Mouse (Mus musculus) forebrain, embryonic 11.5 days (tissue): ENCODE results near the gene Shisa5. TPM values are rescaled to one million over a fixed set of nuclear protein-coding genes. Genes with fewer than 3 reads are reported as not detected.

Experiments
- ATAC-seq: fragments of 200-750 bp; cut with Nextera tagmentation; replicated peaks from 2 replicates; pipeline ENCODE4 v1.8.0; 2017; ENCODE audit warnings: moderate TSS enrichment; ENCODE audit not compliant: low FRiP score
- DNase-seq: peaks from one replicate; pipeline ENCODE4 v3.0.0-alpha.2; 2017; ENCODE audit warnings: low spot score
- H3K27ac ChIP-seq: fragments of 300-500 bp; sonication (generic); 2 replicates; pipeline ENCODE4 v1.5.1; 2014; ENCODE audit warnings: low read depth, low read length
- H3K27me3 ChIP-seq: fragments of 300-500 bp; sonication (generic); 2 replicates; pipeline ENCODE4 v1.6.1; 2014; ENCODE audit warnings: mild to moderate bottlenecking, low read length, mixed read lengths; ENCODE audit not compliant: control insufficient read depth, insufficient read depth
- H3K36me3 ChIP-seq: fragments of 300-500 bp; sonication (generic); 2 replicates; pipeline ENCODE4 v1.6.1; 2014; ENCODE audit warnings: mild to moderate bottlenecking, low read length, moderate library complexity, mixed read lengths; ENCODE audit not compliant: control insufficient read depth, insufficient read depth
- H3K4me1 ChIP-seq: fragments of 300-500 bp; sonication (generic); replicated peaks from 2 replicates; pipeline ENCODE4 v1.6.1; 2014; ENCODE audit warnings: low read length, mixed read lengths; ENCODE audit not compliant: control insufficient read depth, insufficient read depth
- H3K4me2 ChIP-seq: fragments of 300-500 bp; sonication (generic); 2 replicates; pipeline ENCODE4 v1.6.1; 2014; ENCODE audit warnings: low read depth, mild to moderate bottlenecking, low read length, moderate library complexity, mixed read lengths; ENCODE audit not compliant: severe bottlenecking
- H3K4me3 ChIP-seq: fragments of 300-500 bp; sonication (generic); 2 replicates; pipeline ENCODE4 v1.5.1; 2014; ENCODE audit warnings: low read depth, low read length
- H3K9ac ChIP-seq: fragments of 300-500 bp; sonication (generic); 2 replicates; pipeline ENCODE4 v1.6.1; 2014; ENCODE audit warnings: low read length
- H3K9me3 ChIP-seq: fragments of 300-500 bp; sonication (generic); 2 replicates; pipeline ENCODE4 v1.6.1; 2016; ENCODE audit warnings: low read length, mixed read lengths; ENCODE audit not compliant: control insufficient read depth
- WGBS: fragments of 180-500 bp; shearing (Covaris S2); extraction: QIAGEN DNeasy Blood & Tissue Kit; methylation state at CpG from one replicate; pipeline ENCODE4 v1.1.7; 2014; 5-methylcytosine and 5-hydroxymethylcytosine counted together
- polyA plus RNA-seq: library from polyadenylated mRNA; unstranded; fragments of >200 nt; fragmentation: Nextera tagmentation; extraction: Ambion mirVana; gene quantifications from 2 replicates; pipeline ENCODE4 v1.2.1, GENCODE M21; 2014

Shisa5 gene
- polyA plus RNA-seq, 1 experiment from 2014 or later = 30.4 TPM

DNA sequence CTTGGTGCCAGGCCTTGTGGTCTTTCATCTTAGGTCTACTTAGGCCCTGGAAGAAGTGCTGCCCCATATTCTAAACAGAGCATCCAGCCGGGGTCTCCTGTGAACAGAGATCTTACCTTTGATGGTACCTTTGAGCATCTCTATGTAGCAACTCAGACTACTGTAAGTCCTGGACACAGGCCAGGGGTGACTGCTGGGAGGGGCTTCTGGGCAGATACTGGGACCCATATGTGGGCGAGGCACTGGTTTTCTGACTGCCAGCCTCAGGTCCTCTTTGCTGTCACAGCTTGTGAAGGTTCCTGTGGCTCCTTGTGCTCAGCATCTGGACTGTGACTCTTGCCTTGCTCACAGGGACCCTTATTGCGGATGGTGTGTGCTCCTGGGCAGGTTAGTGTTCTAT is 64.2 kb downstream of the Shisa5 start:
- DNase-seq (no peak), ATAC-seq (no peak)
- H3K27me3 ChIP-seq = no peaks in the 10 kb centered on the region
- no peaks in the 10 kb centered on the region for H3K9me3 ChIP-seq
- H3K4me3 ChIP-seq = no peak overlapping the region
- no peak overlapping the region for H3K4me2 ChIP-seq
- peaks cover 24% of the 10 kb centered on the region for H3K36me3 ChIP-seq
- no peak overlapping the region for H3K27ac ChIP-seq
- 97% methylated on average over 3 of the region's 3 CpGs for WGBS
- no peak overlapping the region for H3K9ac ChIP-seq
- peaks cover 14% of the 10 kb centered on the region; the same call in 1 of the 2 replicates for H3K4me1 ChIP-seq

DNA sequence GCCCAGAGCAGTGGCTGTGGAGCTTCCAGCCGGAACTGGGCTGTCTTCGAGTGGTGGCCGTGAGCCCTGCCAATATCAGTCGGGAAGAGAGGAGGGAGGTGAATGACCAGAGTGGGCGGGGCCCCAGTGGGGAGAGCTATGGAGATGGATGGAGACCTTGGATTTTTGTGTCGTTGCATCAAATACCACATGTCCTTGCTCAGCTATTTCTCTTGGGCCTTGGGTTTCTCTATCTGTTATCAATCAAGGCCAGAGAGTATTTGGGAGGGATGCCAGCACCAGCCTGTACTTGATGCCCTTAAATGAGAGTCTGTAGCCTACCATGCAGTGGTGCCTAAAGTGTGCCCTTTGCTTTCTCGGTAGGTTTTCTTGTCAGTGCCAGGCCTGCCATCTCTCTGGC is 64.9 kb downstream of the Shisa5 start:
- Histone ChIP-seq H3K4me2 (no peak overlapping the region), H3K27me3 (no peaks in the 10 kb centered on the region), H3K27ac (no peak overlapping the region), H3K36me3 (peaks cover 24% of the 10 kb centered on the region), H3K9me3 (no peaks in the 10 kb centered on the region), H3K9ac (no peak overlapping the region), H3K4me1 (peaks cover 10% of the 10 kb centered on the region; the same call in 1 of the 2 replicates), H3K4me3 (no peak overlapping the region)
- ATAC-seq = no peak
- 80% methylated on average over 7 of the region's 7 CpGs for WGBS
- no peak for DNase-seq

DNA sequence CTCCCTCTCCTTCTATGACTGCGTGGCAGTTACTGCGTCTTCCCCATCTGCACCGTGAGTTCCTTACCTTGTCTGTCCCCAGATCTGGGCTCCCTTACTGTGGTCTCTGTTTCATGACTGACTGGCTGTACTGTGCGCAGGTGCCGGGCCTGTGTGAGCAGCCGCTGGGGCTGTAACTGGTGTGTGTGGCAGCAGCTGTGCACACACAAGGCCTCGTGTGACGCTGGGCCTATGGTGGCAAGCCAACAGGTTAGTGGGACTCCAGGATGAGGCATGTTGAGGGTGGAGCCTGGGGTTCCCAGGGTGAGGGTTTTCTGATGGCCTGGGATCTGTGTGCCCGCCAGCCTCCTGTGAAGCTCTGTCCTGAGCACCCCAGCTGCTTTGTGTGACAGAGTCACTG is 65.7 kb downstream of the Shisa5 start:
- Histone ChIP-seq H3K4me2 (no peak overlapping the region), H3K27ac (no peak overlapping the region), H3K9ac (no peak overlapping the region), H3K36me3 (peaks cover 31% of the 10 kb centered on the region), H3K9me3 (no peaks in the 10 kb centered on the region), H3K4me3 (no peak overlapping the region), H3K27me3 (no peaks in the 10 kb centered on the region), H3K4me1 (peaks cover 2% of the 10 kb centered on the region; the same call in 1 of the 2 replicates)
- no peak for ATAC-seq
- DNase-seq = no peak
- WGBS = 89% methylated on average over 9 of the region's 9 CpGs

DNA sequence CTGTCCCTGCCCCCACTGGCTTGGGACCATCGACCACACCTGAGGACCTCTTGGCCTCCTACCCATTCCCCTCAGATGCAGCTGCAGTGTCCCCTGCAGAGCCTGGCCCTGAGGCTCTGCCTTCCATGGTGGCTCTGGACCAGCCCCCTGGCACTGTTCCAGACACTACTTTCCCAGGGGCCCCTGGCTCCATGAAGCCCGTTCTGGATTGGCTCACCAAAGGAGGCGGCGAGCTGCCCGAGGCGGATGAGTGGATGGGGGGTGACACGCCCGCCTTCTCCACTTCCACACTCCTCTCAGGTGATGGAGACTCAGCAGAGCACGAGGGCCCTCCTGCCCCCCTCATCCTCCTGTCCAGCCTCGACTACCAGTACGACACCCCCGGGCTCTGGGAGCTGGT is 66.6 kb downstream of the Shisa5 start:
- H3K4me3 ChIP-seq = no peak overlapping the region
- no peaks in the 10 kb centered on the region for H3K4me1 ChIP-seq
- H3K36me3 ChIP-seq = peaks cover 37% of the 10 kb centered on the region
- H3K4me2 ChIP-seq = no peak overlapping the region
- H3K27ac ChIP-seq = no peak overlapping the region
- no peaks in the 10 kb centered on the region for H3K9me3 ChIP-seq
- ATAC-seq (no peak), DNase-seq (no peak)
- no peak overlapping the region for H3K9ac ChIP-seq
- no peaks in the 10 kb centered on the region for H3K27me3 ChIP-seq
- 89% methylated on average over 12 of the region's 12 CpGs for WGBS

DNA sequence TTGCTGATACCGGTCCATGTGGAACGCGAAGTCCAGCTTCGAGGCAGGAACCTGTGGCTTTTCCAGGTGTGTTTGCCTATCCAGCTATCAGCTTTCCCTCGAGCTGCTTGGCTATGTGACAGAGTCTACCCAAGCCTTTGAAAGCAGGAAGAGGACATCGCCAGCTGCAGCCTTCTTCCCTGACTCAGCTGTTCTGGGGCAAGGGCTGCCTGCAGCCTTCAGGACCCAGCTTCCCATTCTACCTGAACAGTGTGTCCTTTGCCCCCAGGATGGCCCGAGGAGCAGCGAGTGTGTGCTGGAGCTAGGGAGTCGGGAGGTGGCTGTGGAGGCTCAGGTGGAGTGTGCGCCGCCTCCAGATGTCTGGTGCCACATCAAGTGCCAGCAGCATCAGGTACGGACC is 67.3 kb downstream of the Shisa5 start:
- no peaks in the 10 kb centered on the region for H3K4me1 ChIP-seq
- no peak overlapping the region for H3K9ac ChIP-seq
- 97% methylated on average over 12 of the region's 12 CpGs for WGBS
- H3K9me3 ChIP-seq = no peaks in the 10 kb centered on the region
- H3K36me3 ChIP-seq = peaks cover 37% of the 10 kb centered on the region
- no peak overlapping the region for H3K4me3 ChIP-seq
- no peak overlapping the region for H3K27ac ChIP-seq
- no peak overlapping the region for H3K4me2 ChIP-seq
- ATAC-seq = no peak
- no peak for DNase-seq
- no peaks in the 10 kb centered on the region for H3K27me3 ChIP-seq

DNA sequence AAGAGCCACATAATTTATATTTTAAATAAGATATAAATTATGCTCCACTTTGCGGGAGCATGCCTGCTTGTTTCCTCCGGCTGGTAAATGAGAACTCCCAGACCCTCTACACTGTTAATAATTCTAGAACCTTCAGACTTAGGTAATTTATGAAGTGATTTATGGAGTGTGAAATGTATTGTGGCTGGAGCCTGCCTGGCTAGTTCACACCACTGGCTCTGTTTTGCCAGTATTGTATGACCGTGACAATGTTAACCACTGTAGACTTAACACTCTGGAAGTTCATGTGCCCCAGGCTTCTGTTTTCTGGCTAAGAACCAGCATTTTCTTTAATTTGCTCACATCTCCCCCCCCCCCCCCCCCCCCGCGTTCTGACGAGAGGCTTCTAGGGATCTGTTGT is 69.0 kb downstream of the Shisa5 start:
- DNase-seq (no peak), ATAC-seq (no peak)
- H3K4me1 ChIP-seq = no peaks in the 10 kb centered on the region
- no peak overlapping the region for H3K4me3 ChIP-seq
- H3K27me3 ChIP-seq = no peaks in the 10 kb centered on the region
- no peak overlapping the region for H3K27ac ChIP-seq
- H3K36me3 ChIP-seq = peaks cover 40% of the 10 kb centered on the region
- H3K9ac ChIP-seq = no peak overlapping the region
- no peaks in the 10 kb centered on the region for H3K9me3 ChIP-seq
- 80% methylated on average over 6 of the region's 6 CpGs for WGBS
- H3K4me2 ChIP-seq = no peak overlapping the region

Other genes starting within 250 kb of the Shisa5 start
- gene Nckipsd, start 230.2 kb upstream of the Shisa5 start, polyA plus RNA-seq = 14.4 and 22.0 TPM in 2 replicates
- 6.9 and 9.4 TPM in 2 replicates for gene Celsr3, start 212.2 kb upstream of the Shisa5 start, polyA plus RNA-seq
- 12.6 and 12.7 TPM in 2 replicates for gene Slc26a6, start 185.3 kb upstream of the Shisa5 start, polyA plus RNA-seq
- gene Tmem89, start 123.9 kb upstream of the Shisa5 start, polyA plus RNA-seq = not detected in 2 replicates
- gene Uqcrc1, start 101.9 kb upstream of the Shisa5 start, polyA plus RNA-seq = 395 and 436 TPM in 2 replicates
- gene Col7a1, start 85.0 kb upstream of the Shisa5 start, polyA plus RNA-seq = 2.2 and 3.7 TPM in 2 replicates
- gene Ucn2, start 52.6 kb upstream of the Shisa5 start, polyA plus RNA-seq = not detected in 2 replicates
- 12.5 and 12.8 TPM in 2 replicates for gene Pfkfb4, start 46.8 kb upstream of the Shisa5 start, polyA plus RNA-seq
- 5.9 and 8.2 TPM in 2 replicates for gene Trex1, start 21.2 kb downstream of the Shisa5 start, polyA plus RNA-seq
- 28.1 and 32.1 TPM in 2 replicates for gene Atrip, start 35.6 kb downstream of the Shisa5 start, polyA plus RNA-seq
- 13.2 and 17.4 TPM in 2 replicates for gene Ccdc51, start 43.9 kb downstream of the Shisa5 start, polyA plus RNA-seq
- 671 and 746 TPM in 2 replicates for gene Tma7, start 44.0 kb downstream of the Shisa5 start, polyA plus RNA-seq
- 27.3 and 28.3 TPM in 2 replicates for gene Plxnb1, start 56.8 kb downstream of the Shisa5 start, polyA plus RNA-seq
- gene Fbxw21, start 123.5 kb downstream of the Shisa5 start, polyA plus RNA-seq = not detected in 2 replicates
- gene Fbxw13, start 157.4 kb downstream of the Shisa5 start, polyA plus RNA-seq = not detected in 2 replicates
- gene Fbxw20, start 196.2 kb downstream of the Shisa5 start, polyA plus RNA-seq = not detected in 2 replicates
- not detected in 2 replicates for gene Fbxw14, start 249.1 kb downstream of the Shisa5 start, polyA plus RNA-seq